Mouse (Mus musculus): ENCODE results near the gene Olfr497.

Olfr497 gene

GRCm38 (mm10) chr7:108420121-108420520 lies at the start of gene Olfr497:
Olfr497 (plus strand) TSS chr7:108420421.
- no peak for DNase-seq

- no peak for DNase-seq
Measured at GRCm38 (mm10) chr7:108392867-108393266, 27.4 kb upstream of the Olfr497 start, which contains the start of gene Olfr495. Olfr495 (plus strand) TSS chr7:108393167.

GRCm38 (mm10) chr7:108465026-108465425 lies 44.8 kb downstream of the Olfr497 start, which contains the start of gene Olfr498:
Olfr498 (plus strand) TSS chr7:108465326.
- DNase-seq = no peak

All from cerebellum, adult 9-11 months (tissue).